In the genomic region with DNA sequence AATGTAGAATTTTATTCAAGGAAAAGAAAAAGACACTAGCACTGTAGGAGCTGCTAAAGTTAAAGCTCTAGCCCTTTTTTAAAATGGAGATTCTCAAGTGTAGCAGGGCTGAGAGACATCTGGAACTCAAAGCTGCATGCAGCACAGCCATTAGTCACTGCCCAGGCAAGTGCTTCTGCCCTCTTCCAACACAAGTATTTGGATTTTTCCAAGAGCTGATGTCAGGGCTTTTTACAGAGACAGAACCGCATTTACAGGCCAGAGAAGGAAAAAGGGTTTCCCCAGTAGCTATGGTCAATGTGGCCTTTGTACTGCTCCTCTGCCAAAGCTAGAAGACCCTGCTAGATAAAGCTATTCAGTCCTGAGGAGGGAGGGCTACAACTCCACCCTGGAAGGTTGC, we compare ENCODE assay signal across 14 mouse cellular contexts. TPM values are rescaled to one million over a fixed set of nuclear protein-coding genes. Genes with fewer than 3 reads are reported as not detected.
DNase-seq lines count a peak whose midpoint lies in the region; ATAC-seq and TF ChIP-seq lines count a peak whose summit lies in the region.
"Had no signal": no experiment of that assay in that cellular context is flagged by ENCODE, and none has a peak within 500 bp of the region (broad histone marks: within the 10 kb centered on the region; RNA-seq: fewer than 3 reads in every experiment).

No protein-coding gene starts in this region.

- H3K27ac ChIP-seq in midbrain, postnatal 0 days (ENCODE audit: low read depth, low read length), result no peak overlapping the region
- H3K27ac ChIP-seq in midbrain, embryonic 14.5 days (replicated peaks; ENCODE audit: low read depth, low read length), result no peak overlapping the region
- H3K27ac ChIP-seq in stomach, postnatal 0 days (replicated peaks), result 0 out of 2 replicates have a peak overlapping the region, but pooled peaks have one; percentile 4
- H3K27ac ChIP-seq: liver, embryonic 14.5 days had no signal

- 71% methylated on average over 1 of the region's 1 CpGs for WGBS in midbrain, postnatal 0 days
- WGBS in midbrain, embryonic 14.5 days, result 89% methylated on average over 1 of the region's 1 CpGs
- WGBS in stomach, postnatal 0 days, result 43% methylated on average over 1 of the region's 1 CpGs

- TF ChIP-seq EP300 in stomach, postnatal 0 days (optimal IDR thresholded peaks at IDR 0.05), result no peak

- no peaks in the 10 kb centered on the region for H3K4me1 ChIP-seq in midbrain, postnatal 0 days (ENCODE audit: insufficient read depth, low read length)
- peaks cover 7% of the 10 kb centered on the region; the same call in 1 of the 2 replicates for H3K4me1 ChIP-seq in midbrain, embryonic 14.5 days (ENCODE audit: control insufficient read depth, insufficient read depth, low read length)
- 0 out of 2 replicates have a peak, but pooled peaks cover 2% of the 10 kb centered on the region for H3K4me1 ChIP-seq in stomach, postnatal 0 days (replicated peaks; ENCODE audit: control insufficient read depth, insufficient read depth)

- peak; percentile 19 for DNase-seq in gastrocnemius, adult 18-20 months (ENCODE audit: low spot score)
- no peak for DNase-seq in gastrocnemius, postnatal 10 days
- peak; percentile 12 for DNase-seq in layer of hippocampus, adult 11-12 months (ENCODE audit: low spot score)
- DNase-seq in layer of hippocampus, postnatal 36 days, result no peak
- DNase-seq in midbrain, postnatal 0 days (ENCODE audit: low spot score), result peak; percentile 16
- DNase-seq in midbrain, embryonic 14.5 days, result no peak
- no peak for DNase-seq in stomach, postnatal 0 days (ENCODE audit: low spot score)
- no peak for DNase-seq in cerebellum, adult 8-10 months
- DNase-seq: adrenal gland, adult 2 months; B cell, adult 2 months; heart, adult 18-20 months; heart, postnatal 10 days; lung, postnatal 10 days had no signal

- no peak overlapping the region for H3K9ac ChIP-seq in midbrain, postnatal 0 days (replicated peaks; ENCODE audit: low read length, poor library complexity, severe bottlenecking)
- no peak overlapping the region for H3K9ac ChIP-seq in midbrain, embryonic 14.5 days (replicated peaks; ENCODE audit: low read length)
- H3K9ac ChIP-seq in stomach, postnatal 0 days (ENCODE audit: low read length), result no peak overlapping the region
- H3K9ac ChIP-seq: liver, embryonic 14.5 days had no signal

- no peak for TF ChIP-seq CTCF in midbrain, postnatal 0 days (IDR thresholded peaks at IDR 0.05)
- TF ChIP-seq CTCF in stomach, postnatal 0 days (IDR thresholded peaks at IDR 0.05; ENCODE audit: low read depth), result no peak

- no peak for ATAC-seq in midbrain, postnatal 0 days (ENCODE audit: low FRiP score)
- no peak for ATAC-seq in midbrain, embryonic 14.5 days (ENCODE audit: low FRiP score, low TSS enrichment)
- no peak for ATAC-seq in stomach, postnatal 0 days (ENCODE audit: low FRiP score, low TSS enrichment)

- no peak overlapping the region for H3K4me3 ChIP-seq in midbrain, postnatal 0 days (ENCODE audit: low read depth, low read length)
- no peak overlapping the region for H3K4me3 ChIP-seq in midbrain, embryonic 14.5 days (replicated peaks; ENCODE audit: low read depth, low read length)
- H3K4me3 ChIP-seq in stomach, postnatal 0 days (ENCODE audit: low read depth, low read length), result no peak overlapping the region

- H3K4me2 ChIP-seq in midbrain, postnatal 0 days (ENCODE audit: low read depth, low read length, poor library complexity, severe bottlenecking), result no peak overlapping the region
- H3K4me2 ChIP-seq in midbrain, embryonic 14.5 days (ENCODE audit: low read length), result no peak overlapping the region
- no peak overlapping the region for H3K4me2 ChIP-seq in stomach, postnatal 0 days (replicated peaks; ENCODE audit: low read depth)

- no peaks in the 10 kb centered on the region for H3K36me3 ChIP-seq in midbrain, postnatal 0 days (ENCODE audit: insufficient read depth, low read length)
- no peaks in the 10 kb centered on the region for H3K36me3 ChIP-seq in midbrain, embryonic 14.5 days (ENCODE audit: control insufficient read depth, insufficient read depth, low read length)
- no peaks in the 10 kb centered on the region for H3K36me3 ChIP-seq in stomach, postnatal 0 days (ENCODE audit: control insufficient read depth, insufficient read depth, low read length)

- no peaks in the 10 kb centered on the region for H3K27me3 ChIP-seq in midbrain, postnatal 0 days (ENCODE audit: insufficient read depth, low read length)
- H3K27me3 ChIP-seq in midbrain, embryonic 14.5 days (ENCODE audit: control insufficient read depth, insufficient read depth, low read length), result no peaks in the 10 kb centered on the region
- H3K27me3 ChIP-seq in stomach, postnatal 0 days (ENCODE audit: control insufficient read depth, insufficient read depth, low read length), result no peaks in the 10 kb centered on the region

- H3K9me3 ChIP-seq in midbrain, postnatal 0 days (ENCODE audit: low read length), result no peaks in the 10 kb centered on the region
- H3K9me3 ChIP-seq in midbrain, embryonic 14.5 days (ENCODE audit: control insufficient read depth, low read length), result no peaks in the 10 kb centered on the region
- H3K9me3 ChIP-seq in stomach, postnatal 0 days (ENCODE audit: control insufficient read depth, low read length), result no peaks in the 10 kb centered on the region

RNA-seq across cellular contexts. Expression of gene Arhgef12, which starts 45.5 kb away (rescaled TPM):
- total RNA-seq in gastrocnemius, adult 18-20 months (2021), result 10 to 100 TPM; 41.5 to 54.8 TPM
- total RNA-seq in gastrocnemius, postnatal 10 days (2021), result 10 to 100 TPM; 49.6 to 54.5 TPM
- 100 to 1,000 TPM; 147 to 158 TPM for total RNA-seq in layer of hippocampus, postnatal 36 days (2021)
- total RNA-seq in midbrain, postnatal 0 days (2014; rRNA removed), result 97.1 and 134 TPM in 2 replicates
- polyA plus RNA-seq in midbrain, postnatal 0 days (2015; fragmentation: Nextera tagmentation; extraction: Ambion mirVana), result 13.5 and 17.0 TPM in 2 replicates
- polyA plus RNA-seq in midbrain, embryonic 14.5 days (2014; fragmentation: Nextera tagmentation; extraction: Ambion mirVana), result 34.8 and 38.6 TPM in 2 replicates
- 6.6 and 6.8 TPM in 2 replicates for polyA plus RNA-seq in stomach, postnatal 0 days (2015; fragmentation: Nextera tagmentation; extraction: Ambion mirVana)

RNA-seq across cellular contexts. Expression of gene Tmem136, which starts 54.8 kb away (rescaled TPM):
- total RNA-seq in gastrocnemius, adult 18-20 months (2021), result 1 to 10 TPM; 1.8 to 2.7 TPM
- total RNA-seq in gastrocnemius, postnatal 10 days (2021), result 1 to 10 TPM; 1.3 to 3.0 TPM
- 10 to 100 TPM; 18.2 to 19.0 TPM for total RNA-seq in layer of hippocampus, postnatal 36 days (2021)
- 4.9 and 5.1 TPM in 2 replicates for total RNA-seq in midbrain, postnatal 0 days (2014; rRNA removed)
- polyA plus RNA-seq in midbrain, postnatal 0 days (2015; fragmentation: Nextera tagmentation; extraction: Ambion mirVana), result 7.8 and 8.0 TPM in 2 replicates
- 9.8 and 11.6 TPM in 2 replicates for polyA plus RNA-seq in midbrain, embryonic 14.5 days (2014; fragmentation: Nextera tagmentation; extraction: Ambion mirVana)
- polyA plus RNA-seq in stomach, postnatal 0 days (2015; fragmentation: Nextera tagmentation; extraction: Ambion mirVana), result 1.8 and 2.1 TPM in 2 replicates

Comparison
In these comparisons a context has a peak if more than half of its experiments do, and no peak if none do; other contexts are left out.
1. DNase-seq: peak in gastrocnemius, adult 18-20 months (single experiment), layer of hippocampus, adult 11-12 months (single experiment) and midbrain, postnatal 0 days (single experiment); none in gastrocnemius, postnatal 10 days (single experiment), layer of hippocampus, postnatal 36 days (0 of 2), midbrain, embryonic 14.5 days (single experiment), stomach, postnatal 0 days (single experiment) and cerebellum, adult 8-10 months (single experiment).